Mouse (Mus musculus): Measurements from ENCODE around the gene Gm45711. TPM values are rescaled to one million over a fixed set of nuclear protein-coding genes. Genes with fewer than 3 reads are reported as not detected.
"Not testable (repeated sequence)": the region's sequence is repeated elsewhere in the genome, so short reads cannot be mapped to it uniquely, and the experiment has no call there.

Gene Gm45711
- polyA plus RNA-seq, 1 experiment from 2014 or later: not detected

DNA sequence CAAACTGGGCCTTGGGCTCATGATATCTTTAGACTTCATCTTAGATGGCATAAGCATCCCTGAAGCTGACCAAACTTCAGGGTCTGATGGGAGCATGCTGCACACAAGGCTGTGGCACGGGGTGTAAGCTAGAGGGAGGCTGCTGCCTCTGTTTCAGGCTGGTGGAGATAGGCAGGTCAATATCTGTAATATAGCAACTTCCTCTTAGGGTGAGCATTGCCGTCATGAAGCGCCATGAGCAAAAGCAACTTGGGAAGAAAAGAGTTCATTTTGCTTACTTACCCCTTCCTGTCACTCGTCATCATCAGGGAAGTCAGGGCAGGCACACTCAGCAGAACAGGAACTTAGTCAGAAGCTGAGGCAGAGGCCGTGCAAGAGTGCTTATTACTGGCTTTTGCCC, 23.9 kb upstream of the Gm45711 start:
- no peak for ATAC-seq (ENCODE audit: low FRiP score, low TSS enrichment)
- no peaks in the 10 kb centered on the region for H3K27me3 ChIP-seq (ENCODE audit: control insufficient read depth, insufficient read depth, low read length)
- no peak overlapping the region for H3K27ac ChIP-seq (ENCODE audit: low read depth, low read length)
- 72% methylated on average over 5 of the region's 5 CpGs for WGBS
- no peaks in the 10 kb centered on the region for H3K9me3 ChIP-seq (ENCODE audit: control insufficient read depth, low read length)
- no peak overlapping the region for H3K4me2 ChIP-seq (replicated peaks; ENCODE audit: low read depth, low read length)
- H3K9ac ChIP-seq (ENCODE audit: low read depth, low read length): no peak overlapping the region
- no peak overlapping the region for H3K4me3 ChIP-seq (ENCODE audit: low read length)
- H3K4me1 ChIP-seq (ENCODE audit: control insufficient read depth, insufficient read depth, low read length): no peaks in the 10 kb centered on the region
- H3K36me3 ChIP-seq (ENCODE audit: control insufficient read depth, insufficient read depth, low read length): no peaks in the 10 kb centered on the region

DNA sequence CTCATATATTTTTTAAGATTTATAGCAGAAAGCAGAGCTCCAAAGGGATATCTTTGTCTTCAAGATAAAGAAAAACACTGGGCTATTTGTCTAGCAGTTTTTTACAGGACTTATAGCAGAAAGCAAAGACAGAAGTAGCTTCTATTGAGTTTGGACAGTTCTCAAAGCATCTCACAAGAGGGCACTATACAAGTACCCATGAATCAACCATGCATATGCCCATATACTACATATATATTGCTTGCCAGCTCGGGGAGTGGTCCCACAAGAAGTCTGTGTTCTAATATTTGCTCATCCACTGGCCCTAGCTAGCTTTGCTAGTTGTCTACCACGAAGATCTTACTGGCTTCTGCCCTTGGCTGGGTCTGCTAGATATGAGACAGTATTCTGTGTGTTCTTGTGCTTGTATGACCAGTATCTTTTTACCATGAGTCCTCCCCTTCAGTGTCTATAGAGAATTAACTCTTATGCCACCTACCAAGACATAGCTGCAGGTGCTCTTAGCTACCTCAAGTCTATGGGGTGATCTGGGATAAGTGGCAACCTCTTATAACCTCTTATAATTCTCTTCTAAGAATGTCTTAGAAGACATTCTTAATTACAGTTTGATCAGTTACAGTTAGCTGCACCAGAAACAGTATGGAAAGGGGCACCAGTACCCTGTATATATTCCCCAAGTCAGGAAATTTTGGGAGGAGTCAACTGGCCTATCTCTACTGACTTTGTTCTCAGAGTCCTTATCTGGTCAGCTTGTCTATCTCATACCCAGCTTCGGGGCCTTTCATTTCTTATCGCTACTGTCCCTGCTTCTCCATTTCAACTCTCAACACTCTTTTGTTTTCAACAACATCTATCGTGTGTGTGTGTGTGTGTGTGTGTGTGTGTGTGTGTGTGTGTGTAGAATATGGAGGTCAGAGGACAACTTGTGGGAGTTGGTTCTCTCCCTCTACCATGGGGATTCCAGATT, 23.1 kb upstream of the Gm45711 start:
- no peak for ATAC-seq (ENCODE audit: low FRiP score, low TSS enrichment)
- no peaks in the 10 kb centered on the region for H3K27me3 ChIP-seq (ENCODE audit: control insufficient read depth, insufficient read depth, low read length)
- no peak overlapping the region for H3K27ac ChIP-seq (ENCODE audit: low read depth, low read length)
- no peaks in the 10 kb centered on the region for H3K4me1 ChIP-seq (ENCODE audit: control insufficient read depth, insufficient read depth, low read length)
- H3K4me2 ChIP-seq (replicated peaks; ENCODE audit: low read depth, low read length): no peak overlapping the region
- no peak overlapping the region for H3K4me3 ChIP-seq (ENCODE audit: low read length)
- H3K36me3 ChIP-seq (ENCODE audit: control insufficient read depth, insufficient read depth, low read length): no peaks in the 10 kb centered on the region
- H3K9ac ChIP-seq (ENCODE audit: low read depth, low read length): no peak overlapping the region
- H3K9me3 ChIP-seq (ENCODE audit: control insufficient read depth, low read length): no peaks in the 10 kb centered on the region
- WGBS: 85% methylated on average over 5 of the region's 5 CpGs

DNA sequence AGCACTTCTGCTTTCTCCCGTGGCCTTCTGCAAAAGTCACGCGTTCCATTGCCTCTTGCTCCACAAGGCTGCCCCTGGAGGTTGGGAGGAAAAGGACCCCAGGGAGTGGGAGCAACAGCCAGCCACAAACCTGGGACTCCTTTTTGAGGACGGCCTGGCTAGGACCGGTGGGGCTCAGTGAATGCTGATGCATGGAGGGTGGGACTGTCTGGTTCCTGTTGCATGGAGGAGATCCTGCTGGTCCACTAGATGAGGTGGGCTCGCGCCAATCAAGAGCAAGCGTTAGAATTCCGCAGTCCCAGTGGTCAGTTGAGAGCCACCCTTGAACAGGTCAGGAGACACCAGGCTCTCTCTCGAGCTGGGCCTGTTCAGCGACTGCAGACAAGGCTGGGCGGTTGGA, 12.0 kb upstream of the Gm45711 start, which contains the start of gene Cmtm2b:
Gene Cmtm2b (plus strand): TSS at position 301 of the 400 bp plus-strand sequence.
- not testable (repeated sequence) for H3K4me3 ChIP-seq (ENCODE audit: low read length); H3K9me3 ChIP-seq (ENCODE audit: control insufficient read depth, low read length); H3K36me3 ChIP-seq (ENCODE audit: control insufficient read depth, insufficient read depth, low read length); H3K4me2 ChIP-seq (replicated peaks; ENCODE audit: low read depth, low read length); H3K9ac ChIP-seq (ENCODE audit: low read depth, low read length); H3K27me3 ChIP-seq (ENCODE audit: control insufficient read depth, insufficient read depth, low read length); ATAC-seq (ENCODE audit: low FRiP score, low TSS enrichment); H3K4me1 ChIP-seq (ENCODE audit: control insufficient read depth, insufficient read depth, low read length); H3K27ac ChIP-seq (ENCODE audit: low read depth, low read length)
- WGBS: 90% methylated on average over 12 of the region's 12 CpGs

GRCm38 (mm10) chr8:104321267-104321666, 11.4 kb upstream of the Gm45711 start, which contains the start of gene Gm11020:
Gm11020 (plus strand) TSS chr8:104321567.
- ATAC-seq (ENCODE audit: low FRiP score, low TSS enrichment); H3K9me3 ChIP-seq (ENCODE audit: control insufficient read depth, low read length); H3K4me1 ChIP-seq (ENCODE audit: control insufficient read depth, insufficient read depth, low read length); H3K27me3 ChIP-seq (ENCODE audit: control insufficient read depth, insufficient read depth, low read length); H3K36me3 ChIP-seq (ENCODE audit: control insufficient read depth, insufficient read depth, low read length); H3K9ac ChIP-seq (ENCODE audit: low read depth, low read length); H3K27ac ChIP-seq (ENCODE audit: low read depth, low read length); H3K4me3 ChIP-seq (ENCODE audit: low read length); H3K4me2 ChIP-seq (replicated peaks; ENCODE audit: low read depth, low read length): not testable (repeated sequence)
- 92% methylated on average over 8 of the region's 11 CpGs for WGBS

DNA sequence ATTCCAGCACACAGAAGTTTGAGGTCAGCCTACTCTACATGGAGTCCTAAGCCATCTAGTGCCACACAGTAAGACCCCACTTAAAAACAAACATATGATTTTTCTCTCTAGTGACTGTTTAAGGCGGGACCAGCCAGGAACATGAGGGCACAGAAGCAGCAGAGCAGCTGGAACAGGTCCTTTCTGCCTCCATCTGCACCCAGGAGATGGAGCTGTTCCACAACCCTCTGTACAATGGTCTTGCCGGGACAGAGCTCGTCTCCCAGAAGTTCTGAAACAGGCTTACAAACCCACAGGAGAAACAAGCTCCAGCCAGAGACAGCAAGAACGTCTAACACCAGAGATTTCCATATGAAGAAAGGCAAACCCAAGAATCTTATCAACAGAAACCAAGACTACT, 3.4 kb upstream of the Gm45711 start:
- H3K4me1 ChIP-seq (ENCODE audit: control insufficient read depth, insufficient read depth, low read length): no peaks in the 10 kb centered on the region
- no peaks in the 10 kb centered on the region for H3K27me3 ChIP-seq (ENCODE audit: control insufficient read depth, insufficient read depth, low read length)
- no peak overlapping the region for H3K9ac ChIP-seq (ENCODE audit: low read depth, low read length)
- H3K36me3 ChIP-seq (ENCODE audit: control insufficient read depth, insufficient read depth, low read length): no peaks in the 10 kb centered on the region
- no peak for ATAC-seq (ENCODE audit: low FRiP score, low TSS enrichment)
- WGBS: 57% methylated on average over 4 of the region's 4 CpGs
- H3K4me2 ChIP-seq (replicated peaks; ENCODE audit: low read depth, low read length): no peak overlapping the region
- no peak overlapping the region for H3K27ac ChIP-seq (ENCODE audit: low read depth, low read length)
- H3K9me3 ChIP-seq (ENCODE audit: control insufficient read depth, low read length): no peaks in the 10 kb centered on the region
- no peak overlapping the region for H3K4me3 ChIP-seq (ENCODE audit: low read length)

DNA sequence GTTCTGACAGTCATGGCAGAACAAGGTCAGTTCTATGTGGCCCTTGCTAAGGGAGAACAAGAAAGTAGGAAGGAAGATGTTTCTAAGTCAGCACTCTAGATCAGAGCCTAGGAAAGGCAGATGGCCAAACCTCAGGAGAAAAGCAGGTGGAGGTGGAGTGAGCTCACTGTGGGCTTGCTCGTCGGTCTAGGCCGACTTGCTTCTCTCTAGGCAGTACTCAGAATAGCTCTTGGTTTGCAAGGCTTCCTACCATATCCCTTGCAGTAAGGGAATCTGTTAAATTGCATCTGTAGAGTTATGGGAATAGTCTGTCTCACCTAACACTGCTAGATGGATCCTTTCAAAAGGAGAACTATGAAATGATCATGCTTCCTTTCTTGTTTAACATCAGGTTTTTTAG, 2.1 kb upstream of the Gm45711 start:
- not testable (repeated sequence) for H3K27me3 ChIP-seq (ENCODE audit: control insufficient read depth, insufficient read depth, low read length); H3K9me3 ChIP-seq (ENCODE audit: control insufficient read depth, low read length); H3K4me3 ChIP-seq (ENCODE audit: low read length); H3K9ac ChIP-seq (ENCODE audit: low read depth, low read length); H3K36me3 ChIP-seq (ENCODE audit: control insufficient read depth, insufficient read depth, low read length); H3K4me1 ChIP-seq (ENCODE audit: control insufficient read depth, insufficient read depth, low read length); H3K4me2 ChIP-seq (replicated peaks; ENCODE audit: low read depth, low read length); ATAC-seq (ENCODE audit: low FRiP score, low TSS enrichment); H3K27ac ChIP-seq (ENCODE audit: low read depth, low read length)
- 89% methylated on average over 3 of the region's 3 CpGs for WGBS

- ATAC-seq (ENCODE audit: low FRiP score, low TSS enrichment); H3K36me3 ChIP-seq (ENCODE audit: control insufficient read depth, insufficient read depth, low read length); H3K4me1 ChIP-seq (ENCODE audit: control insufficient read depth, insufficient read depth, low read length); H3K9ac ChIP-seq (ENCODE audit: low read depth, low read length); H3K4me3 ChIP-seq (ENCODE audit: low read length); H3K27me3 ChIP-seq (ENCODE audit: control insufficient read depth, insufficient read depth, low read length); H3K27ac ChIP-seq (ENCODE audit: low read depth, low read length); H3K4me2 ChIP-seq (replicated peaks; ENCODE audit: low read depth, low read length); H3K9me3 ChIP-seq (ENCODE audit: control insufficient read depth, low read length): not testable (repeated sequence)
- 44% methylated on average over 6 of the region's 6 CpGs for WGBS
Measured at GRCm38 (mm10) chr8:104308341-104308740, 1.5 kb downstream of the Gm45711 start.

DNA sequence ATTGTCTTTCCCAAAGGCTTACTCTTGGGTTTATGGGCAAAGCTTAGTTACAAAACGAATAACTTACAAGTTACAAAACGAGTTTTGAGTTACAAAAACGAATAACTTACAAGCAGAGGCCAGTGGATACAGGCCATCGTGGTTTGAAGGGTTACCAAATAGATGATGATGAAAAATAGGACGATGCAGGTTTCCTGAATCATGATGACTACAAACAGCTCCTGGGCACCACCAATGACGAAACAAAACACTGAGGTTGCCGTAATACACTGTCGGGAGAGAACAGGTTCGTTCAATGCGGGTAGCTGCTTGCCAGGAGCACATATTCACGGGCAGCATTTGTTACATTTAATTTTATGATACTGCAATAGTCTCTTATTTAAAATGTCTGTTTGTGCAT, 4.9 kb downstream of the Gm45711 start:
- H3K36me3 ChIP-seq (ENCODE audit: control insufficient read depth, insufficient read depth, low read length): no peaks in the 10 kb centered on the region
- H3K9me3 ChIP-seq (ENCODE audit: control insufficient read depth, low read length): no peaks in the 10 kb centered on the region
- H3K27ac ChIP-seq (ENCODE audit: low read depth, low read length): no peak overlapping the region
- WGBS: 88% methylated on average over 11 of the region's 11 CpGs
- H3K4me1 ChIP-seq (ENCODE audit: control insufficient read depth, insufficient read depth, low read length): no peaks in the 10 kb centered on the region
- H3K27me3 ChIP-seq (ENCODE audit: control insufficient read depth, insufficient read depth, low read length): no peaks in the 10 kb centered on the region
- H3K9ac ChIP-seq (ENCODE audit: low read depth, low read length): no peak overlapping the region
- H3K4me2 ChIP-seq (replicated peaks; ENCODE audit: low read depth, low read length): no peak overlapping the region
- H3K4me3 ChIP-seq (ENCODE audit: low read length): no peak overlapping the region
- no peak for ATAC-seq (ENCODE audit: low FRiP score, low TSS enrichment)

- H3K9me3 ChIP-seq (ENCODE audit: control insufficient read depth, low read length); ATAC-seq (ENCODE audit: low FRiP score, low TSS enrichment): not testable (repeated sequence)
Measured at GRCm38 (mm10) chr8:104302536-104302935, 7.3 kb downstream of the Gm45711 start.

More at GRCm38 (mm10) chr8:104302536-104302935, 7.3 kb downstream of the Gm45711 start:
- not testable (repeated sequence) for H3K4me1 ChIP-seq (ENCODE audit: control insufficient read depth, insufficient read depth, low read length); H3K27ac ChIP-seq (ENCODE audit: low read depth, low read length); H3K9ac ChIP-seq (ENCODE audit: low read depth, low read length); H3K36me3 ChIP-seq (ENCODE audit: control insufficient read depth, insufficient read depth, low read length); H3K27me3 ChIP-seq (ENCODE audit: control insufficient read depth, insufficient read depth, low read length); H3K4me3 ChIP-seq (ENCODE audit: low read length); H3K4me2 ChIP-seq (replicated peaks; ENCODE audit: low read depth, low read length)
- WGBS: 90% methylated on average over 4 of the region's 4 CpGs

All from kidney, embryonic 14.5 days (tissue).